In the genomic region with DNA sequence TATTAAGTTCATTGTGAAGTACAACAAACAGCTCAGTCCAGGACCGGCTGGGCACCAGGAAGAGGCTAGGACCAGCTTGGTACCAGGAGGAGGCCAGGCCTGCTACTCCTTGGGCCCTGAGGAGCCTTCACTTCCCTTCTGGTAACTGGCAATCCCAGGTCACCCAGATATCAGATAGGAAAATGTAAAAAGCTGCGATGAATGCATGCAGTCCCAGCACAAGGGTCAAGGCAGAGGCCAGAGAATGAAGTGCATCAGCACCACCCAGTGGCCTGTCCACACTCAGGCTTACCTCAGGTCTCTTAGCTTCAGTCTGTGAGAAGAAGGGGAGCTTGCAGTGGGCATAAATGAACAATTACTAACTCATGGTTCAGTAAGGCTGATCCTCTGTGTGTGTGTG, we compare ENCODE assay signal across 8 mouse cellular contexts. TPM values are rescaled to one million over a fixed set of nuclear protein-coding genes. Genes with fewer than 3 reads are reported as not detected.
A peak's percentile ranks its signal among the peaks of the same experiment; 100 is the strongest.
DNase-seq lines count a peak whose midpoint lies in the region; TF ChIP-seq lines count a peak whose summit lies in the region.

No protein-coding gene starts in this region.

- peak; percentile 23 for DNase-seq in gastrocnemius, postnatal 25 days
- DNase-seq in gastrocnemius, postnatal 10 days: no peak
- no peak for DNase-seq in CH12.LX (ENCODE audit: extremely low read depth)
- DNase-seq in embryo, embryonic 10.5 days (ENCODE audit: low spot score): peak; percentile 42
- peak; percentile 57 for DNase-seq in kidney, postnatal 10 days
- DNase-seq in right cerebral cortex, postnatal 36 days (ENCODE audit: low spot score in 2 of 2): no peak
- DNase-seq in B cell, adult 2 months: no peak
- DNase-seq in T-cell, adult 2 months (ENCODE audit: low spot score): no peak

- dilution Hi-C loops in CH12.LX (cut with MboI; ENCODE audit: extremely low pct_ligation_motif_present, extremely low pct_unique_long_range_greater_than_20kb, low sequenced_read_pairs): no loop called here

- no peaks in the 10 kb centered on the region for H3K79me2 ChIP-seq in CH12.LX (replicated peaks; ENCODE audit: control insufficient read depth, extremely low read depth, insufficient read depth, poor library complexity, severe bottlenecking)

- no peak for TF ChIP-seq POLR2A in CH12.LX (IDR thresholded peaks at IDR 0.05; ENCODE audit: low read depth, low read length)

- TF ChIP-seq EP300 in CH12.LX (IDR thresholded peaks at IDR 0.05; ENCODE audit: low read length): no peak

- no peak overlapping the region for H3K9ac ChIP-seq in CH12.LX (ENCODE audit: insufficient read depth, low read depth)

- no peak overlapping the region for H3K4me2 ChIP-seq in CH12.LX (ENCODE audit: insufficient read depth, low read depth, poor library complexity, severe bottlenecking)

- peak; percentile 33 for TF ChIP-seq RAD21 in CH12.LX (IDR thresholded peaks at IDR 0.05; ENCODE audit: low read depth, low read length)

- no peak overlapping the region for H3K27ac ChIP-seq in CH12.LX (ENCODE audit: insufficient read depth, low read depth)

- peaks cover 50 to 92% of the 10 kb centered on the region in 2 experiments for H3K36me3 ChIP-seq in CH12.LX (replicated peaks in 1 of 2; ENCODE audit: control insufficient read depth in 1 of 2, insufficient read depth in 1 of 2, low read length in 1 of 2)

- peak in 1 of 2 experiments; percentile 45; a peak in 2 of 4 replicates for TF ChIP-seq CTCF in CH12.LX (conservative IDR thresholded peaks at IDR 0.05 in 1 of 2, IDR thresholded peaks at IDR 0.05 in 1 of 2; ENCODE audit: low read depth in 2 of 2, low read length in 2 of 2)

- no peaks in the 10 kb centered on the region for H3K27me3 ChIP-seq in CH12.LX (replicated peaks)

- in situ Hi-C loops in CH12.LX (cut with MboI; ENCODE audit: low pct_ligation_motif_present, low pct_unique_long_range_greater_than_20kb, low sequenced_read_pairs): loop anchor here (10.0 kb wide), 1 partner anchor 303 kb away; a partner anchor contains a TSS

- H3K4me3 ChIP-seq in CH12.LX (replicated peaks in 1 of 3; ENCODE audit: low read depth in 2 of 3, low read length in 2 of 3, poor library complexity in 1 of 3): no peak overlapping the region

- H3K4me1 ChIP-seq in CH12.LX (ENCODE audit: control insufficient read depth in 1 of 2, insufficient read depth in 2 of 2): peaks cover 0 to 19% of the 10 kb centered on the region in 2 experiments; a peak in 2 of 4 replicates

- no peaks in the 10 kb centered on the region for H3K9me3 ChIP-seq in CH12.LX (replicated peaks; ENCODE audit: low read length)

TF ChIP-seq in CH12.LX, 34 proteins besides CTCF, POLR2A, EP300 and RAD21:
- TF ChIP-seq SMC3 (IDR thresholded peaks at IDR 0.05; ENCODE audit: low read depth, low read length) (peak; percentile 22), BHLHE40 (IDR thresholded peaks at IDR 0.05; ENCODE audit: low read depth, low read length) (no peak), NRF1 (IDR thresholded peaks at IDR 0.05; ENCODE audit: low read depth, low read length) (no peak)

RNA-seq across cellular contexts. Expression of a gene that starts 20.9 kb away (rescaled TPM):
- 10 to 100 TPM; 25.8 to 29.2 TPM for total RNA-seq in gastrocnemius, postnatal 25 days (2021)
- 10 to 100 TPM; 34.7 to 35.3 TPM for total RNA-seq in gastrocnemius, postnatal 10 days (2021)
- 64.5 and 68.6 TPM in 2 replicates for total RNA-seq in CH12.LX (2012; rRNA removed)
- total RNA-seq in CH12.LX (2014; rRNA removed): 52.6 and 52.7 TPM in 2 replicates
- 54.6 and 60.5 TPM in 2 replicates for polyA plus RNA-seq in CH12.LX (2012; ENCODE audit: insufficient read length, low read depth)

Comparison
In these comparisons a context has a peak if more than half of its experiments do, and no peak if none do; other contexts are left out.
1. DNase-seq: peak in gastrocnemius, postnatal 25 days (single experiment), embryo, embryonic 10.5 days (single experiment) and kidney, postnatal 10 days (single experiment); none in gastrocnemius, postnatal 10 days (single experiment), CH12.LX (single experiment), right cerebral cortex, postnatal 36 days (0 of 2), B cell, adult 2 months (0 of 2) and T-cell, adult 2 months (single experiment).